Mouse (Mus musculus) myocyte (in vitro differentiated cells): ENCODE data around the gene Nelfb. TPM values are rescaled to one million over a fixed set of nuclear protein-coding genes. Genes with fewer than 3 reads are reported as not detected.

Source experiments
- H3K27me3 ChIP-seq: one replicate; pipeline ENCODE4 v1.6.1; 2011; ENCODE audit not compliant: control insufficient read depth, insufficient read depth, insufficient read length
- H3K36me3 ChIP-seq: one replicate; pipeline ENCODE4 v1.6.1; 2011; ENCODE audit not compliant: control insufficient read depth, insufficient read depth
- H3K4me2 ChIP-seq: one replicate; pipeline ENCODE4 v1.6.1; 2011; ENCODE audit warnings: low read depth, control low read depth
- H3K4me3 ChIP-seq: one replicate; pipeline ENCODE4 v1.5.1; 2011; ENCODE audit warnings: mild to moderate bottlenecking, control low read depth, moderate library complexity
- H3K79me2 ChIP-seq: one replicate; pipeline ENCODE4 v1.6.1; 2011; ENCODE audit not compliant: control insufficient read depth, insufficient read depth
- H3ac ChIP-seq: one replicate; pipeline ENCODE4 v1.6.1; 2011; ENCODE audit not compliant: control insufficient read depth, insufficient read length
- CEBPB ChIP-seq: IDR thresholded peaks from 2 replicates; pipeline ENCODE4 v1.6.1; 2011; ENCODE audit warnings: mild to moderate bottlenecking, moderate library complexity; ENCODE audit not compliant: poor library complexity, insufficient read depth, severe bottlenecking
- E2F4 ChIP-seq: IDR thresholded peaks from one replicate; pipeline ENCODE4 v1.6.1; 2011; ENCODE audit warnings: mild to moderate bottlenecking, control low read depth, moderate library complexity; ENCODE audit not compliant: insufficient read depth
- MAX ChIP-seq: IDR thresholded peaks from one replicate; pipeline ENCODE4 v1.6.1; 2011; ENCODE audit warnings: low read depth, mild to moderate bottlenecking, control low read depth
- MYOD1 ChIP-seq, 3 experiments: IDR thresholded peaks; one replicate each; pipeline ENCODE4 v1.6.1; 2011; ENCODE audit warnings: control low read depth in 2 of 3, low read depth in 2 of 3, mild to moderate bottlenecking in 2 of 3, moderate library complexity in 1 of 3; ENCODE audit not compliant: insufficient read length in 2 of 3, control insufficient read depth in 1 of 3
- MYOG ChIP-seq, 3 experiments: IDR thresholded peaks; one replicate each; pipeline ENCODE4 v1.6.1; 2011; ENCODE audit warnings: control low read depth in 2 of 3, low read depth in 2 of 3, mild to moderate bottlenecking in 2 of 3; ENCODE audit not compliant: insufficient read length in 2 of 3, control insufficient read depth in 1 of 3, insufficient read depth in 1 of 3
- POLR2A ChIP-seq: IDR thresholded peaks from one replicate; pipeline ENCODE4 v1.6.1; 2011; ENCODE audit warnings: low read depth, mild to moderate bottlenecking, control low read depth, moderate library complexity; ENCODE audit not compliant: insufficient read length
- POLR2AphosphoS2 ChIP-seq: IDR thresholded peaks from one replicate; pipeline ENCODE4 v1.6.1; 2011; ENCODE audit warnings: low read depth, control low read depth; ENCODE audit not compliant: insufficient read length
- REST ChIP-seq: IDR thresholded peaks from one replicate; pipeline ENCODE4 v1.6.1; 2011; ENCODE audit warnings: mild to moderate bottlenecking, control low read depth, moderate library complexity; ENCODE audit not compliant: insufficient read depth, insufficient read length
- SRF ChIP-seq: IDR thresholded peaks from one replicate; pipeline ENCODE4 v1.6.1; 2011; ENCODE audit warnings: low read depth; ENCODE audit not compliant: control insufficient read depth, insufficient read length
- TCF12 ChIP-seq: IDR thresholded peaks from one replicate; pipeline ENCODE4 v1.6.1; 2011; ENCODE audit warnings: mild to moderate bottlenecking, control low read depth; ENCODE audit not compliant: poor library complexity, insufficient read depth, severe bottlenecking
- TCF3 ChIP-seq: IDR thresholded peaks from one replicate; pipeline ENCODE4 v1.6.1; 2011; ENCODE audit warnings: low read depth, control low read depth; ENCODE audit not compliant: insufficient read length
- USF1 ChIP-seq: IDR thresholded peaks from one replicate; pipeline ENCODE4 v1.6.1; 2011; ENCODE audit warnings: low read depth, mild to moderate bottlenecking, control low read depth, moderate library complexity
- polyA plus RNA-seq: library from polyadenylated mRNA; unstranded; fragments of >200 nt; fragmentation: generic; extraction: Trizol; gene quantifications from one replicate; pipeline ENCODE4 v1.2.1, GENCODE M21; 2012; ENCODE audit warnings: missing spikeins

Nelfb gene
- polyA plus RNA-seq, 1 experiment = 55.8 TPM

DNA sequence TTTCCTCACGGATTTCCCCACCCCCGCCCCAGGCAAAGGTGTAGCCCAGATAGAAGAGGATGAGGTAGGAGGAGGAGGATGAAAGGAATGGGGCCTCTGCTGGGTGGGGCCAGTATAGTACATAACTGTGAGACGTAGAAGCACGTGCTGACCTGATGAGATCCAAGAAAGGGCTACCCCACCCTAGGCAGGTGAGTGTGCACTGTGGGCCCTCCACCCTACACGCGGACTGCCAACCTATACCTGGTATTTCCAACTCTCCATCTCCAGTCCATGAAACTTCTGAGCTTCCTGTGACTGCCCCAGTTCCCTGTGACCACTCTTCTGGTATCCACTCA lies 30.1 kb upstream of the Nelfb start:
- Histone ChIP-seq H3K27me3 (peaks cover 22% of the 10 kb centered on the region), H3K4me2 (peak overlapping the region; percentile 65), H3K36me3 (no peaks in the 10 kb centered on the region), H3ac (no peak overlapping the region), H3K4me3 (no peak overlapping the region), H3K79me2 (no peaks in the 10 kb centered on the region)
- TF ChIP-seq E2F4 (no peak), USF1 (no peak), TCF3 (no peak), POLR2A (no peak), MAX (no peak), MYOG (IDR thresholded peaks at IDR 0.05; ENCODE audit: control insufficient read depth in 1 of 3, insufficient read depth in 1 of 3, insufficient read length in 2 of 3, low read depth in 2 of 3) (no peak), TCF12 (no peak), POLR2AphosphoS2 (no peak), CEBPB (no peak), REST (no peak), MYOD1 (IDR thresholded peaks at IDR 0.05; ENCODE audit: control insufficient read depth in 1 of 3, insufficient read length in 2 of 3, low read depth in 2 of 3) (no peak), SRF (no peak)

DNA sequence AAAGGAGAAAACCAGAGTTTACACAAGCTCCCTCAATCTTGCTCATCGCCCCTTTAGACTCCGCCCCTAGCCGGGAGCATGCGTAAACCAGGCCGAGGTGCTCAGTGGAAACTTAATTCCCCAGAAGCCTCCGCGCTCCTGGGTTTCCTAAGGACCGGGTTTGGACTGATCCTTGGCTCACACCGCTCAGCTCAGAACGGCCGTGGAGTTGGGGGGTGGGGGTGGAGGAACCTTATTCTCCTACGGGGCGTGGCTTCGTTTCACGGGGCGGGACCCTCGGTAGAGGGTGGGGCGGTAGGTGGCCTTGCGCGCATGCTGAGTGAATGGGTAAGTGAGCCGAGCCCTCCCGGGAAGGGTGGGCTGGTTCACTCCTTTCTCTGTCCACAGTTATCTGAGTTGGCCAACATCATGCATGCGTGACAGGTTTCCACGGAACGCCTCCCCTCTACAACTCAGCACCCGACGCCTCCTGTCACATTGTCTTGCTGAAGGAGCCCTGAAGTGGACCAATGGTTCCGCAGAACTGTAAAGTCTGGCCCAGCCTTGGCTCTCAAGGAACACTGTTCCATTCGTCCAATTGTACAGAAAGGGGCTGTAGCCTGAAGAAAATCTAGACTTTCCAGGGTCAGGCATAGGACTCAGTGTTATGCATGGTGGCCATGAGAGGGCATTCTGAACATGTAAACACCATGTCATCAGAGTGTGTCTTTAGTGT lies 29.6 kb upstream of the Nelfb start:
- no peak overlapping the region for H3K4me3 ChIP-seq
- H3ac ChIP-seq = no peak overlapping the region
- peak overlapping the region; percentile 65 for H3K4me2 ChIP-seq
- no peaks in the 10 kb centered on the region for H3K36me3 ChIP-seq
- no peaks in the 10 kb centered on the region for H3K79me2 ChIP-seq
- H3K27me3 ChIP-seq = peaks cover 27% of the 10 kb centered on the region
- TF ChIP-seq CEBPB (no peak), MYOG (IDR thresholded peaks at IDR 0.05; ENCODE audit: control insufficient read depth in 1 of 3, insufficient read depth in 1 of 3, insufficient read length in 2 of 3, low read depth in 2 of 3) (no peak), REST (no peak), POLR2A (no peak), TCF3 (no peak), SRF (no peak), E2F4 (no peak), POLR2AphosphoS2 (no peak), TCF12 (no peak), MYOD1 (IDR thresholded peaks at IDR 0.05; ENCODE audit: control insufficient read depth in 1 of 3, insufficient read length in 2 of 3, low read depth in 2 of 3) (no peak), USF1 (no peak)

- H3K79me2 ChIP-seq = no peaks in the 10 kb centered on the region
- peaks cover 33% of the 10 kb centered on the region for H3K27me3 ChIP-seq
- peak overlapping the region; percentile 65 for H3K4me2 ChIP-seq
- H3K4me3 ChIP-seq = no peak overlapping the region
- H3ac ChIP-seq = no peak overlapping the region
- no peaks in the 10 kb centered on the region for H3K36me3 ChIP-seq
- no peak for TF ChIP-seq USF1
- no peak for TF ChIP-seq E2F4
- TF ChIP-seq REST = no peak
- no peak for TF ChIP-seq MYOG (IDR thresholded peaks at IDR 0.05; ENCODE audit: control insufficient read depth in 1 of 3, insufficient read depth in 1 of 3, insufficient read length in 2 of 3, low read depth in 2 of 3)
- no peak for TF ChIP-seq POLR2AphosphoS2
- no peak for TF ChIP-seq MAX
- TF ChIP-seq POLR2A = no peak
- no peak for TF ChIP-seq CEBPB
- TF ChIP-seq TCF3 = no peak
- TF ChIP-seq SRF = no peak
These were observed 29.0 kb upstream of the Nelfb start for GRCm38 (mm10) chr2:25240310-25240709.

DNA sequence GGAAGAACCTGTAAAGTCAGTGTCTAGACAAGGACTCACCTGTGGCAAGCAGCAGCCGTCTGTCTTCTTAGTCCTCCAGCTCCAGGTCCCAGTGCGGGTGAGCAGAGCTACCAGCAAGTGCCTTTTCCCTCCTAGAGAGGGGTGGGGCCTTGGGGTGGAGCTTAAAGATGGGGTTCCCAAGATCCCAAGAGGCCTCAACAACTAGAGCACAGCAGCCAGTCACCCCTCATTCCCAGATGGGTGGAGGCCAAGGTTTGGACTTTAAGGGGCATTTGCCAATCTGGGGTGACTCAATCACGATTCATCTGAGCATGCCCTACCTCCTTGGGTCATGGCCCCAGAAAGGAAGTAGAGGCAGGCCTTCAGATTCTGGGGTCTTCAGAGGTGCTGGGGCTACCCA lies 28.5 kb upstream of the Nelfb start:
- TF ChIP-seq USF1 (no peak), TCF12 (no peak), POLR2A (no peak), MAX (no peak), SRF (no peak), CEBPB (no peak), TCF3 (no peak), MYOG (IDR thresholded peaks at IDR 0.05; ENCODE audit: control insufficient read depth in 1 of 3, insufficient read depth in 1 of 3, insufficient read length in 2 of 3, low read depth in 2 of 3) (no peak), POLR2AphosphoS2 (no peak), REST (no peak), MYOD1 (IDR thresholded peaks at IDR 0.05; ENCODE audit: control insufficient read depth in 1 of 3, insufficient read length in 2 of 3, low read depth in 2 of 3) (no peak), E2F4 (no peak)
- H3K4me3 ChIP-seq = no peak overlapping the region
- peaks cover 37% of the 10 kb centered on the region for H3K27me3 ChIP-seq
- no peak overlapping the region for H3K4me2 ChIP-seq
- H3K79me2 ChIP-seq = no peaks in the 10 kb centered on the region
- H3K36me3 ChIP-seq = no peaks in the 10 kb centered on the region
- no peak overlapping the region for H3ac ChIP-seq
